Mouse (Mus musculus): ENCODE data around the gene Bcl6. TPM values are rescaled to one million over a fixed set of nuclear protein-coding genes. Genes with fewer than 3 reads are reported as not detected.
A peak's percentile ranks its signal among the peaks of the same experiment; 100 is the strongest.

Gene Bcl6
- total and polyA plus RNA-seq, 2 experiments from 2014 or later: 0.69 to 9.2 TPM

- H3K36me3 ChIP-seq (ENCODE audit: insufficient read depth): no peaks in the 10 kb centered on the region
- no peak for TF ChIP-seq CTCF (IDR thresholded peaks at IDR 0.05; ENCODE audit: low read depth)
- H3K9me3 ChIP-seq (ENCODE audit: low read length): no peaks in the 10 kb centered on the region
- ATAC-seq (no peak), DNase-seq (peak; percentile 39)
- H3K27ac ChIP-seq (ENCODE audit: low read depth, low read length): peak overlapping the region; percentile 100
- 0 out of 2 replicates have a peak, but pooled peaks cover 3% of the 10 kb centered on the region for H3K4me1 ChIP-seq (ENCODE audit: insufficient read depth)
- WGBS: 22% methylated on average over 11 of the region's 11 CpGs
- no peaks in the 10 kb centered on the region for H3K27me3 ChIP-seq (ENCODE audit: insufficient read depth, low read length)
- H3K9ac ChIP-seq: peak overlapping the region; percentile 87
- H3K4me2 ChIP-seq (ENCODE audit: low read depth): peak overlapping the region; percentile 87
- H3K4me3 ChIP-seq (ENCODE audit: low read depth, low read length): peak overlapping the region; percentile 79
These were observed 1.7 kb upstream of the Bcl6 start for GRCm38 (mm10) chr16:23990161-23990970.

GRCm38 (mm10) chr16:23989209-23990160 lies 833 bp upstream of the Bcl6 start:
- DNase-seq: peak; percentile 75
- 2% methylated on average over 25 of the region's 25 CpGs for WGBS

GRCm38 (mm10) chr16:23988157-23988465 lies 541 bp downstream of the Bcl6 start:
- no peaks in the 10 kb centered on the region for H3K9me3 ChIP-seq (ENCODE audit: low read length)
- under 1% methylated on average over 13 of the region's 13 CpGs for WGBS
- 0 out of 2 replicates have a peak, but pooled peaks cover 3% of the 10 kb centered on the region for H3K4me1 ChIP-seq (ENCODE audit: insufficient read depth)

More at GRCm38 (mm10) chr16:23989209-23990160, 833 bp upstream of the Bcl6 start:
- 0 out of 2 replicates have a peak, but pooled peaks cover 3% of the 10 kb centered on the region for H3K4me1 ChIP-seq (ENCODE audit: insufficient read depth)
- H3K27ac ChIP-seq (ENCODE audit: low read depth, low read length): peak overlapping the region; percentile 100
- ATAC-seq: peak; percentile 46
- H3K27me3 ChIP-seq (ENCODE audit: insufficient read depth, low read length): no peaks in the 10 kb centered on the region; the same call in 1 of the 2 replicates
- H3K9ac ChIP-seq: peak overlapping the region; percentile 87
- H3K36me3 ChIP-seq (ENCODE audit: insufficient read depth): no peaks in the 10 kb centered on the region
- H3K9me3 ChIP-seq (ENCODE audit: low read length): no peaks in the 10 kb centered on the region
- H3K4me3 ChIP-seq (ENCODE audit: low read depth, low read length): peak overlapping the region; percentile 79
- peak overlapping the region; percentile 87 for H3K4me2 ChIP-seq (ENCODE audit: low read depth)
- TF ChIP-seq CTCF (IDR thresholded peaks at IDR 0.05; ENCODE audit: low read depth): no peak

GRCm38 (mm10) chr16:23987341-23988156 lies 1.1 kb downstream of the Bcl6 start:
- peak overlapping the region; percentile 100 for H3K27ac ChIP-seq (ENCODE audit: low read depth, low read length)
- peak; percentile 53 for DNase-seq
- H3K27me3 ChIP-seq (ENCODE audit: insufficient read depth, low read length): no peaks in the 10 kb centered on the region; the same call in 1 of the 2 replicates
- no peaks in the 10 kb centered on the region for H3K36me3 ChIP-seq (ENCODE audit: insufficient read depth)
- no peak for TF ChIP-seq CTCF (IDR thresholded peaks at IDR 0.05; ENCODE audit: low read depth)
- no peak for ATAC-seq
- 0 out of 2 replicates have a peak, but pooled peaks cover 3% of the 10 kb centered on the region for H3K4me1 ChIP-seq (ENCODE audit: insufficient read depth)
- H3K4me2 ChIP-seq (ENCODE audit: low read depth): peak overlapping the region; percentile 87
- H3K9me3 ChIP-seq (ENCODE audit: low read length): no peaks in the 10 kb centered on the region
- H3K4me3 ChIP-seq (ENCODE audit: low read depth, low read length): peak overlapping the region; percentile 79
- under 1% methylated on average over 64 of the region's 64 CpGs for WGBS
- H3K9ac ChIP-seq: peak overlapping the region; percentile 87

More at GRCm38 (mm10) chr16:23988157-23988465, 541 bp downstream of the Bcl6 start:
- Histone ChIP-seq H3K27ac (ENCODE audit: low read depth, low read length) (peak overlapping the region; percentile 100), H3K4me3 (ENCODE audit: low read depth, low read length) (peak overlapping the region; percentile 79), H3K9ac (peak overlapping the region; percentile 87), H3K36me3 (ENCODE audit: insufficient read depth) (no peaks in the 10 kb centered on the region), H3K4me2 (ENCODE audit: low read depth) (peak overlapping the region; percentile 87), H3K27me3 (ENCODE audit: insufficient read depth, low read length) (no peaks in the 10 kb centered on the region; the same call in 1 of the 2 replicates)
- ATAC-seq: no peak
- DNase-seq: no peak
- no peak for TF ChIP-seq CTCF (IDR thresholded peaks at IDR 0.05; ENCODE audit: low read depth)

GRCm38 (mm10) chr16:23986871-23987270 lies 1.8 kb downstream of the Bcl6 start:
- Histone ChIP-seq H3K9me3 (ENCODE audit: low read length) (no peaks in the 10 kb centered on the region), H3K27me3 (ENCODE audit: insufficient read depth, low read length) (peaks cover 2% of the 10 kb centered on the region; the same call in 1 of the 2 replicates), H3K27ac (ENCODE audit: low read depth, low read length) (peak overlapping the region; percentile 100), H3K4me3 (ENCODE audit: low read depth, low read length) (peak overlapping the region; percentile 79), H3K4me2 (ENCODE audit: low read depth) (peak overlapping the region; percentile 87), H3K4me1 (ENCODE audit: insufficient read depth) (0 out of 2 replicates have a peak, but pooled peaks cover 3% of the 10 kb centered on the region), H3K36me3 (ENCODE audit: insufficient read depth) (no peaks in the 10 kb centered on the region), H3K9ac (peak overlapping the region; percentile 87)
- ATAC-seq (no peak), DNase-seq (peak; percentile 25)
- TF ChIP-seq CTCF (IDR thresholded peaks at IDR 0.05; ENCODE audit: low read depth): no peak
- WGBS: under 1% methylated on average over 17 of the region's 17 CpGs

GRCm38 (mm10) chr16:23986176-23986575 lies 2.5 kb downstream of the Bcl6 start:
- Histone ChIP-seq H3K4me3 (ENCODE audit: low read depth, low read length) (peak overlapping the region; percentile 79), H3K27ac (ENCODE audit: low read depth, low read length) (peak overlapping the region; percentile 100), H3K4me1 (ENCODE audit: insufficient read depth) (0 out of 2 replicates have a peak, but pooled peaks cover 2% of the 10 kb centered on the region), H3K9ac (peak overlapping the region; percentile 87), H3K9me3 (ENCODE audit: low read length) (no peaks in the 10 kb centered on the region), H3K4me2 (ENCODE audit: low read depth) (peak overlapping the region; percentile 87), H3K27me3 (ENCODE audit: insufficient read depth, low read length) (peaks cover 9% of the 10 kb centered on the region; the same call in 1 of the 2 replicates), H3K36me3 (ENCODE audit: insufficient read depth) (no peaks in the 10 kb centered on the region)
- 11% methylated on average over 3 of the region's 3 CpGs for WGBS
- ATAC-seq: no peak
- DNase-seq: peak; percentile 39
- no peak for TF ChIP-seq CTCF (IDR thresholded peaks at IDR 0.05; ENCODE audit: low read depth)

Data from forebrain, postnatal 0 days (tissue).